Mouse (Mus musculus) cortical plate, adult 2 months (tissue): Measurements from ENCODE around the gene Cfap299.

Source experiments
- CTCF ChIP-seq: fragments of 200-500 bp; IDR thresholded peaks from 2 replicates; pipeline ENCODE4 v1.5.1; 2011; ENCODE audit warnings: mild to moderate bottlenecking, control low read depth, low read length; ENCODE audit not compliant: insufficient read depth; ENCODE audit errors: extremely low read depth
- POLR2A ChIP-seq: fragments of 200-500 bp; IDR thresholded peaks from 2 replicates; pipeline ENCODE4 v1.6.1; 2011; ENCODE audit warnings: mild to moderate bottlenecking, low read length, control low read depth; ENCODE audit not compliant: insufficient read depth; ENCODE audit errors: extremely low read depth

DNA sequence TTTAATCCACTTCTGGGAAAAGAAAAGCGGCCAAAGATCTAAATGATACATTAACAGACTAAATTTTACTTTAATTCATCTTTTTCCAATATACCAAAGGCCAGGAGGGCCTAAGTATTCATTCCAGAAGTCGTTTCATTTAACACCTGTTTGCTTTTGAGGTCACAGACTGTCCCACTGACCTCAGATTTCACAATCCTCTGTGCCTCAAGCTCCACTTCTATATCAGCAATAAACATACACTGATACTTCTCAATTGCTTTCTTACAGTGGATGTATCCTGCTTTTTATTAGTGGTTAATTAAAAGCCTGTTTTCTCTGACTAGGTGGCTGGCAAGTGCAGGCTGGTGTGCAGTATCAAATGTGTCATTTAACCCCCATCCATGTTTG is 403.9 kb downstream of the Cfap299 start:
- TF ChIP-seq CTCF: no peak
- TF ChIP-seq POLR2A: no peak
